Mouse (Mus musculus) olfactory bulb, adult 2 months (tissue): ENCODE data around the gene Zfp385a. TPM values are rescaled to one million over a fixed set of nuclear protein-coding genes. Genes with fewer than 3 reads are reported as not detected.

Source experiments
- H3K27ac ChIP-seq: fragments of 200-500 bp; 2 replicates; pipeline ENCODE4 v1.5.1; 2012; ENCODE audit warnings: low read depth, low read length; ENCODE audit not compliant: insufficient read depth
- H3K4me1 ChIP-seq: fragments of 200-500 bp; 2 replicates; pipeline ENCODE4 v1.6.1; 2012; ENCODE audit warnings: low read length; ENCODE audit not compliant: control insufficient read depth, insufficient read depth
- H3K4me3 ChIP-seq: fragments of 200-500 bp; 2 replicates; pipeline ENCODE4 v1.5.1; 2012; ENCODE audit warnings: mild to moderate bottlenecking, low read depth, low read length, moderate library complexity; ENCODE audit not compliant: insufficient read depth
- CTCF ChIP-seq: fragments of 200-500 bp; IDR thresholded peaks from 2 replicates; pipeline ENCODE4 v1.5.1; 2012; ENCODE audit warnings: low read depth, mild to moderate bottlenecking, low read length, moderate library complexity; ENCODE audit not compliant: insufficient read depth
- POLR2A ChIP-seq: fragments of 200-500 bp; IDR thresholded peaks from 2 replicates; pipeline ENCODE4 v1.6.1; 2012; ENCODE audit warnings: mild to moderate bottlenecking, low read depth, low read length, moderate library complexity; ENCODE audit not compliant: insufficient read depth
- WGBS: fragments of 180-500 bp; shearing (Covaris S2); methylation state at CpG from one replicate; pipeline ENCODE4 v1.1.7; 2018; 5-methylcytosine and 5-hydroxymethylcytosine counted together
- polyA plus RNA-seq: library from polyadenylated mRNA; stranded (reverse); fragments of >200 nt; gene quantifications from 2 replicates; pipeline ENCODE4 v1.2.4, GENCODE M21; 2012; ENCODE audit warnings: low replicate concordance; ENCODE audit not compliant: missing spikeins, insufficient read depth, insufficient read length

Zfp385a gene
- polyA plus RNA-seq, 1 experiment = not detected

GRCm38 (mm10) chr15:103300560-103300959, 39.3 kb downstream of the Zfp385a start:
- WGBS = 14% methylated on average over 2 of the region's 2 CpGs
- TF ChIP-seq CTCF (no peak), POLR2A (no peak)
- Histone ChIP-seq H3K4me3 (peak overlapping the region; percentile 34), H3K4me1 (peaks cover 62% of the 10 kb centered on the region), H3K27ac (peak overlapping the region; percentile 80)

- Histone ChIP-seq H3K27ac (peak overlapping the region; percentile 80), H3K4me3 (peak overlapping the region; percentile 34), H3K4me1 (peaks cover 60% of the 10 kb centered on the region)
- 7% methylated on average over 18 of the region's 18 CpGs for WGBS
- TF ChIP-seq CTCF = no peak
- TF ChIP-seq POLR2A = 0 out of 2 replicates have a peak, but pooled peaks have one; percentile 35
Observed at GRCm38 (mm10) chr15:103300067-103300471, 39.8 kb downstream of the Zfp385a start.

GRCm38 (mm10) chr15:103299644-103300043, 40.2 kb downstream of the Zfp385a start:
- 11% methylated on average over 8 of the region's 8 CpGs for WGBS
- no peak for TF ChIP-seq POLR2A
- TF ChIP-seq CTCF = no peak
- H3K4me1 ChIP-seq = peaks cover 59% of the 10 kb centered on the region
- peak overlapping the region; percentile 80 for H3K27ac ChIP-seq
- peak overlapping the region; percentile 34 for H3K4me3 ChIP-seq

- Histone ChIP-seq H3K4me1 (peaks cover 53% of the 10 kb centered on the region), H3K27ac (peak overlapping the region; percentile 80), H3K4me3 (no peak overlapping the region)
- 38% methylated on average over 5 of the region's 5 CpGs for WGBS
- no peak for TF ChIP-seq CTCF
- no peak for TF ChIP-seq POLR2A
Observed at GRCm38 (mm10) chr15:103298861-103299616, 40.9 kb downstream of the Zfp385a start.

- H3K4me3 ChIP-seq = no peak overlapping the region
- TF ChIP-seq CTCF = no peak
- TF ChIP-seq POLR2A = no peak
- peaks cover 50% of the 10 kb centered on the region for H3K4me1 ChIP-seq
- 63% methylated on average over 3 of the region's 3 CpGs for WGBS
- peak overlapping the region; percentile 80 for H3K27ac ChIP-seq
Observed at GRCm38 (mm10) chr15:103298026-103298425, 41.9 kb downstream of the Zfp385a start.

GRCm38 (mm10) chr15:103297313-103297712, 42.6 kb downstream of the Zfp385a start:
- Histone ChIP-seq H3K4me3 (no peak overlapping the region), H3K27ac (0 out of 2 replicates have a peak overlapping the region, but pooled peaks have one; percentile 2), H3K4me1 (peaks cover 46% of the 10 kb centered on the region)
- 36% methylated on average over 6 of the region's 6 CpGs for WGBS
- TF ChIP-seq POLR2A (no peak), CTCF (no peak)

- Histone ChIP-seq H3K4me1 (peaks cover 38% of the 10 kb centered on the region), H3K4me3 (no peak overlapping the region), H3K27ac (no peak overlapping the region)
- 22% methylated on average over 5 of the region's 5 CpGs for WGBS
- TF ChIP-seq CTCF (no peak), POLR2A (no peak)
Observed at GRCm38 (mm10) chr15:103295851-103296250, 44.0 kb downstream of the Zfp385a start.

- no peak for TF ChIP-seq POLR2A
- TF ChIP-seq CTCF = no peak
- H3K4me3 ChIP-seq = no peak overlapping the region
- peaks cover 28% of the 10 kb centered on the region for H3K4me1 ChIP-seq
- no peak overlapping the region for H3K27ac ChIP-seq
- 80% methylated on average over 2 of the region's 2 CpGs for WGBS
Observed at GRCm38 (mm10) chr15:103294649-103295048, 45.2 kb downstream of the Zfp385a start.

GRCm38 (mm10) chr15:103293375-103293774, 46.5 kb downstream of the Zfp385a start:
- Histone ChIP-seq H3K27ac (no peak overlapping the region), H3K4me3 (no peak overlapping the region), H3K4me1 (peaks cover 15% of the 10 kb centered on the region)
- no peak for TF ChIP-seq CTCF
- no peak for TF ChIP-seq POLR2A
- WGBS = 95% methylated on average over 2 of the region's 2 CpGs
